Mouse (Mus musculus): Measurements from ENCODE around the gene Fbxl8.
"Not testable (repeated sequence)": the region's sequence is repeated elsewhere in the genome, so short reads cannot be mapped to it uniquely, and the experiment has no call there.

Gene Fbxl8

DNA sequence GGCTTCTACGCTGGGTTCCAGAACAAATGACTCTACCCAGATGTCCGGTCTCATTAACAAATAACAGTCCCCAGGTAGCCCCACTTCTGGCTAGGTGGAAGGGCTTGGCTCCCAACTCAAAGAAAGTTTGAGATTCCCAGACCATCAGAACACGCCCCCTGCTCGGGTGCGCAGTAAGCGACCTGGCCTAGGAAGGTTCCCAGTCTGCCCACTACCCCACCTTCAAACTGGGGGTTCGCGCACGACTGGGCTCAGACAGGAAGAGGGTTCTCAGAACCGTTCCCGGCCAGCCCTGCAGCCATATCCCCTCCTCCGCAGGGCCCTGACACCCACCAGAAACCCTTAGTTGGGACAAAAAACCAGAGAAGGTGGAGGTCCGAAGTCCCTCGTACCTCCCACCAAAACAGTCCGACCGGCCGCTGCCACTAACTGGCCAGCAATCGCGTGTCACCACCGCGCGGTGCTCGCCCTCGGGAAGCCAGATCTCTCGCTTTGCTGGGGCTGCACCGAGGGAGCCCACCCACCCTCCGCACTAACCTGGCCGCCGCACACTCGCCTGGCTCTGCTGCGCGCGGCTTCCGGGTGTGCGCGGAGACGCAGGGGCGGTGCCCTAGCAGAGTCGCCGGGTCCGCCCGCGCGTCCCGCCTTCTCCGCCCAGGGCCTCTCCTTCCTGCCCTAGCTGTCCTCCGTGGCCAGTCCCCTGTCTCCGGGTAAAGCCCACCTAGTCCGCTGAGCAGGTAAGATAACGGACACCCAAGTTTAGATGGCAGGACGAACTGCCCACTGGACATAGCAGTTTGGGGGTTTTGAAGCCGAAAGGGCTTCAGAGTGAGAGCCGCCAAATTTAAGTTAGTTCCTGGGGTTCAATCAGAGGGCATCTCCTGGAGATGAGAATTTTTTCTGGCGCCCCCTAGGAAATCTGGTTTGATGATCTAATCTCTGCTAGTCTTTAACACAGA is at the start of gene Fbxl8, which contains the start of gene Tradd:
Gene Fbxl8 (plus strand): TSS at position 625 of the 959 bp plus-strand sequence.
Gene Tradd (minus strand): TSS at position 586 of the 959 bp plus-strand sequence.
- no peak for DNase-seq (ENCODE audit: low spot score in 2 of 2)

DNA sequence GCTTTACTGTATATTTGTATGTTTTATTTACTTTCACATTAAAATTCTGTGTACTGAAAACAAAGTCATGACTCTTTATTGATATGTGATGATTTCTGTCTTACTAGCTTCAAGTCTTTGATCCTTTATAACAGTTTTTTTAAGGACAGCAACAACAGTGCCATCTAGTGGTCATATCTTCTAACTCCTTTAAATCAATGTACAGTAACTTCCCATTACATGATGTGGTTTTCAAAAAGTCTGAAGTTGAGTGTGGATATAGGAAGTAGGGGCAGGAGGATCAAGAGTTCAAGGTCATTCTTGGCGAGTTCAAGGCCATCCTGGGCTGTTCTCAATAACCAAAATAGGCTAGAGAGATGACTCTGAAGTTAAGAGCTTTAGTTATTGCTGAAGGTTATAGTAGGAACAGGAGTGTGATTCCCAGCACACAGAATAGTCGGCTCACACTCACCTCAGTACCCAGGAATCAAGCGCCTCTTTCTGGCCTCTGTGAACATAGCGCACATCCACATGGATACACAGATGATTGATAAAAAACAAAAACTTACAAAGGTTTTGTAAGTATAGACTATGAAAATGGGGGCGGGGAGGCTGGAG is 46.4 kb upstream of the Fbxl8 start:
- DNase-seq (ENCODE audit: low spot score in 2 of 2): no peak

DNA sequence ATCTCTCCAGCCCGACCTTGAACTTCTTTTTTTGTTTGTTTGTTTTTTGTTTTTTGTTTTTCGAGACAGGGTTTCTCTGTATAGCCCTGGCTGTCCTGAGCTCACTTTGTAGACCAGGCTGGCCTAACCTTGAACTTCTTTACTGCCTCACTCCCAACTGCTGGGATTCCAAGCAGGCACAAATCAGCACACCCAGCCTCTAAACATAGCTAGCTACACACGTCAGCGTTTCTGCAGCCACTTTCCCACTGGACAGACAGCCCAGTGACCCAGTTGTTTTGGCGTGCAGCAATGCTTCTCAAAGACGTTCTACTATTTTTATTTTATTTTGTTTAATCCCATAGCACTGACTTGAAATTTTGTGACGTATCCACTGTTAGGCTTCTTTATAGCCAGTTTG is 40.6 kb upstream of the Fbxl8 start:
- no peak for DNase-seq (ENCODE audit: low spot score in 2 of 2)

DNA sequence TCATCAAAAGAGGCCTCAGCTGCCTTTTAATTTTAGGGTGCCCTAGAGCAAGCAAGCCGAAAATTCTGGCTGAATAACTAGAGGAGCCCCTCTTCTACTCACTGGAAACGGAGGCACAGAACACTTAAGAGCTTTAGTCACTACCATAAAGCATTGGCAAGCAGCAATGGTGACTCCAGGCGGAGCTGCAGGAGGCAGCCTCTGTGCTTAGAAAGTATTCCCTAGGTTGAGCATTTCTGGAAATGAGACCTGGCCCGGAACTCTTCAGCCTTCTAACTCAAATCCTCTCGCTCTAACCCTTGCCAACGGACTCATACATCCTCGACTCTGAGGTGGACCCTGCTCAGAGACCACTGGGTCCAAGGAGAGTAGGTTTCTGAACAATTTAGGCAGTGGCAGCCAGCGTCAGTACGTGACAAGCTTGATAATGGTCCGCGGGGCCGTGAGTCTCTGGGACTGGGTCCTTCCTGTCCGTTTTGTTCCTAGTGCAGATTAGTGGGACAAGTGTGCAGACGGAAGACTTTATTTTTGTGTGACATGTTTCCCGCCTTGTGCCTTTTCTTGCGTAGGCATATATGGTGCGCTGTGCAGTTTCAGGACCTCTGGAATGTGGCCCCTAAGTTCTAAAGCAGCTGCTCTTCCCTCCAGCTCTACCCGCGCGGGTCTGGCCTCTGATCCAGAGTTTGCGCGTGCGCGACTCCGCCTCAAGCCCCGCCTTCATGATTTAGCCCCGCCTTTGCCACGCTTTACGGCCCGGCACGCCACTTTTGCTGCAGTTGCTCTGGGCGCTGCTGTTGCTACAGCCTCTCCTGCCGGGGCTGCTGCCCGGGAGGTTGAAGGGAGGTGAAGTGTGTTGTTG is 39.8 kb upstream of the Fbxl8 start, which contains the start of gene D230025D16Rik:
Gene D230025D16Rik (plus strand): TSS at position 733 of the 859 bp plus-strand sequence.
- DNase-seq (ENCODE audit: low spot score in 2 of 2): peak; percentile 87 to 89

DNA sequence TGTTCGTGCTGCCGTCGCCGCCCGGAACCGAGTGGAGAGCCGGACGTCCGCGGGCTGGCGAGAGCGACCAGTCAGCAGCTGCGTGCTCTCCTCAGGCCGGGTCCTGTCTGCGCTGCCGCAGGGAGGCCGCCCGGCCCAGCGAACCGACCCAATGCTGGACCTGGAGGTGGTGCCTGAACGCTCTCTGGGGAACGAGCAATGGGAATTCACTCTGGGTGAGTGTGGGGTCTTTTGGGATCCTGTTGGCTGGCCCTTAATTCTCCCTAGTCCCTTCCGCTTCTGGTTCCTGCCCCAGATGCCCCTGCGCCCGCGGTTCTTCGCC is 39.2 kb upstream of the Fbxl8 start:
- DNase-seq (ENCODE audit: low spot score in 2 of 2): no peak

DNA sequence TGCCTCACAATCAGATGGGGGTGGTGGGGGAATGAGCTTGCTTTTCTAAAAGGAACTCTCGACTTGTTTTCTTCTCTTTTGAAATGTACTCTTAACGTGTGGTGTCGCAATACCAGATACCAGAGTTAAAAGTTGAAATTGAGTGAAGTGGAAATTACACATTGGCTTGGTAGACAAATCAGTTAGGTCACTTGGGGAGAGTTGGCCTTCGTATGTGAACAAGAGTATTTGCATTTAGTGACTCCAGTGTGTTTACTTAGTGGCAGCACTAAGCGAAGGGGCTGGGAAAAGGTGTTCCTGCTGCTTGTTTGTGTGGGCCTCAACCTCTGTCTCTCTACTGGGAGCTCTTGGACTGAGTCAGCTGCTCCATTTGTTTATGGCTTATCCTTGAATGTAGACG is 38.5 kb upstream of the Fbxl8 start:
- no peak for DNase-seq (ENCODE audit: low spot score in 2 of 2)

DNA sequence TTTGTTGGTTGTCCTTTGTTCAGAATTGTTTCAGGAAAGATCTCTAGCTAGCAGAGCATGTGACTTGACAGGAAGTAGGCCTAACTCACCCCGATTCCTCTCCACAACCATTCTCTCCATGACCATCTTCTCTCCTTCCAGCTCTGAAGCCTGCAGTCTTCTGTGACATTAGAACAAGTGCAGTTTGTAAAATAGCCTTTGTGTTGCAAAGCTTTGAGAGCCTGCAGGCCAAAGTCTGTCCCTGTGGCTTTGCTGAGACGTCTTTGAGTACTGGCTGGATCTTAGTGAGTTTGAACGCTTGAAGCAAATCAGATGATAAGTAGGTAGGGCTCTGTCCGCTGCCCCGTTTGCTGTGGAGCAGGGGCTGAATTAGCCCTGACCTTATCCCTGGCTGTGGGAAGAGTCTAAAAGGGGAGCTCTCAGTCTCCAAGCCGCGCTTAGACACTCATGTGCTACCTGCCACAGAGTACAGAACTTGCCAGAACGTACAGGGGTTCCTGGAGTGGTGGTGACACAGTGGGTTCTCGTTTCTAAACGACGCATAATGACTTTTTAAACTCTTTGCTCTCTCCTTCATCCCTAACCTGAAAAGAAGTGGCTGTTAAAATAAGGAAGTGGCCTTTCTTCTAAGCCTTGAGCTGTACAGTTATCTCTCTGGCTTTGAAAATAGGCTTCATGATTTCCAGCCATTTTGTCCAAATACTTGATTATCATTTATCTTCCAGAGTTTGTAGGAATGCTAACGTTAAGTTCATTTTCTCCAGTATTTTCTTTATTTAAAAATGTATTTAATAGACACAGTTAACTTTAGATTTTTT is 32.7 kb upstream of the Fbxl8 start:
- no peak for DNase-seq (ENCODE audit: low spot score in 2 of 2)

DNA sequence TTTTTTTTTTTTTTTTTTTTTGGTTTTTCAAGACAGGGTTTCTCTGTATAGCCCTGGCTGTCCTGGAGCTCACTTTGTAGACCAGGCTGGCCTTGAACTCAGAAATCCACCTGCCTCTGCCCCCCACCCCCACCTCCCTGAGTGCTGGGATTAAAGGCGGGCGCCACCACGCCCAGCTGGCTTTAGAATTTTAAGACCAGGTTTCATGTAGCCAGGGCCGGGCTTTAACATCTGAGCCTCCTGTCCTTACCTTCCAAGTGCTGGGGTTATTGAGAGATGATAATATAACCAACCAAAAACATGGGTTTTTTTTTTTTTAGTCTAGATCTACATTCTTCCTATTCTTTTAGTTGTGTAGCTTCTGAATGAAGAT is 32.1 kb upstream of the Fbxl8 start:
- DNase-seq (ENCODE audit: low spot score in 2 of 2): not testable (repeated sequence)

DNA sequence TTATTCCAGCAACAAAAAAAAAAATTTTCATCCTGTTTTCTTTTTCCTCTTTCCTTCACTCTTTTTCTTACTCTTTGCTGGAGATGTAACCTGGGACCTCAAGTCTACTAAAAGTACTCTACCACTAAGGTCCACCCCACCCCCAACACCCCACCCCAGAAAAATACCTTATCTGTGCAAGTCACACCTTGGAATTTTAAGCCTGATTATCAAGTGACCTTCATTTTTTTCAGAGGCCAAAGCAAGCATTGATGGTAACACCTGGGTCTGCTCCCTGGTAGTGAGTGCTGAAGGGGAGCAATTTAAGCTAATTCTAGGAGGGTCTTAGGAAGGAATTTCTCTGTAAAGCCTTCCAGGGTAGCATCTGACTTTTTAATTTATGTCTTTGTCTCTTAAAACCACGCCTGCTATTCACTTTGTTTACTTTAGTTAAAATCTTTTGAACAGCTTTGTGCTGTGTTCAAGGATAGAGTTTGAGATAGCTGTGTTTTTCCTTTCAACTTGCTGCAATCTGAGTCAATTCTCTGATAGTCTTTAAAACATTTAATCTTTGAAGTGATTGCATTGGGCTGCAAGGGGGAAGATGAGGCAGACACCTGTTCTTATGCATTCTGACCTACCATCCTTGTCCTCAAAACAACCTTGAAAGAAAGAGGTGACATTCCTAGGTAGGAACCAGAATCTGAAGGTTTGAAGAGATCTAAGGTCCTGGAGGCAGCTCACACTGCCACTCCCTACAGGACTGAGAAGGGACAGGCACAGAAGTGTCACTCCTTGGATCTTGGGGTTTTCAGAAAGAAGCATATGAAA is 31.1 kb upstream of the Fbxl8 start:
- no peak for DNase-seq (ENCODE audit: low spot score in 2 of 2)

DNA sequence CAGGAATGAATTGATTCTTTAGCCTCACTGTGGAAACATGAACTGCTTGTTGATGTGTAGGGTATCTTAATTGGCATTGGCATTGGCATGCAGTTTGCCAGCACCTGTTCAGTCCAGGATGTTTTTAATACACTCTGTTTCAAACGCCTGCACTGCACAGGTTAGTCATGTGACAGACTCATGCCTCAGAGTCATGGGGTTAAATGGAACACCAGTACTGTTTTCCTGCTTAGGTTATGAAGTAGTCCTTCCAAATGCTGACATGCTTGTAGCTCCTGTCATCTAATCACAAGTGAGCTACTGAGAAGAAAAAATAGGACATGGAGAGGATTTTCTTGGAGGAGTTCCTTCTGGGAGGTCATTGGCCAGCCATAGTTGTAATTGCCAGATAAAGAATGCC is 29.2 kb upstream of the Fbxl8 start:
- DNase-seq (ENCODE audit: low spot score in 2 of 2): no peak

DNA sequence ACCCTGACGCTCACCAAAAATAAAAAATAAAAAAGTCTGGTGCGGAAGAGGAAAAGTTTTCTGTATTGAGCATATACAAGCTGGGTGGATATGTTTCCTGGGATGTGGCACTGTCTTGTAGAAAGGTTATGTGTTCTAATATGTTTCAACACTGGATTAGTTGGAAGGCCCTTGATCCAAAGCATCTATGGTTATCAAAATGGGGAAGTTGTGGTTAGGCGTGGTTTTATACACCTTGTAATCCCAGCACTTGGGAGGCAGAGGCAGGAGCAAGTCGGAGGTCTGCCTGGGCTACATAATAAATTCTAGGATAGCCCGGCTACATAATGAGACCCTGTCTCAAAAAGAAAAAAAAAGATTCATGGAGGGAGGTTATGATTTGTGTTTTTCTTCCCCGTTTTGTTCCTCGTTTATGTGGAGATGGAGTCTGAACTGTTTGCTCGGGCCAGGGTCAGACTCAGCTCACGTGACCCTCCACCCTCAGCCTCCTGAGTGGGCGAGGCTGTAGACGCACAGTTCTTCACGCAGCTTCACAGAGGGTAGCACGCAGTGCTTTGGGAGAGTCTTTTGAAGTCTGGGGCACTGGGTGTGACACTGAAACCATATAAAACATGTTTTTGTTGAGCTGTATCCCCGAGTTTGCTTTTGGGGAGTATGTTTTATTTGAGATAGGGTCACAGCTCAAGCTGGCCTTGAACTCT is 26.9 kb upstream of the Fbxl8 start:
- no peak for DNase-seq (ENCODE audit: low spot score in 2 of 2)

DNA sequence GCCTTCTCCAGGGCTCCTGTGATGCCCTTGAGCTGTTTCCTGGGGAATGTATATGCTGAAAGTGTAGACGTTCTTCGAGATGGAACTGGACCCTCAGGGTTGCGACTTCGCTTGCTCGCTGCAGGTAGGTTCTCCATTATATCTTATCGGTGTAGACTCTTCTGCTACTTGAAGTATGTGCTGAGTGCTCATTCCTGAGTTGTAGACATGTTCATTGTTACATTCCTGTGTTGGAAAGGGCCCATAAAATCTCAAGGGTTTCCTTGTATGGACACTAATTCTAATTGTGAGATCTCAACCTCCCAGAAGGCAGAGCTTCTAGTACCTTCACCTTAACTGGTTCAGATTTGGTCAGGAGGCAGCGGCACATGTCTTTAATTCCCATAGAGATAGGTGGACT is 23.4 kb upstream of the Fbxl8 start:
- no peak for DNase-seq (ENCODE audit: low spot score in 2 of 2)

DNA sequence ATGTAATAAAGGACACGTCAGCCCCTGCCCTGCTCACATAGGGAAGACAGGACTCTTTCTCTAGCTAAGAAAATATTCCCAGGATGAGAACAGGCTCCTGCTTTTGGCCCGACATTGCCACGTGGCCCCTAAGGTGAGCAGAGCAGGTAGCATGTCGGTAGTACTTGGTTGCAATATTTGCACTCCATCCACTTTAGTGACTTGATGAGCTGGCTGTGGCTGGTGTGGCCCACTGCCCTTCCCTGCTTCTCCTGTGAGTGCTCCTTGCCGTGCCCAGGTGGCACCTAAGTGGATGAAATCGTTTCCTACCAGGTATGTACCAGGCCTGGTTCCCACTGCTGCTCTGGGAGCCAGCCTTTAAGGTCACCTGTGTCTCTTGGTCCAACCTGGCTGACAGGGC is 12.5 kb upstream of the Fbxl8 start:
- DNase-seq (ENCODE audit: low spot score in 2 of 2): no peak

DNA sequence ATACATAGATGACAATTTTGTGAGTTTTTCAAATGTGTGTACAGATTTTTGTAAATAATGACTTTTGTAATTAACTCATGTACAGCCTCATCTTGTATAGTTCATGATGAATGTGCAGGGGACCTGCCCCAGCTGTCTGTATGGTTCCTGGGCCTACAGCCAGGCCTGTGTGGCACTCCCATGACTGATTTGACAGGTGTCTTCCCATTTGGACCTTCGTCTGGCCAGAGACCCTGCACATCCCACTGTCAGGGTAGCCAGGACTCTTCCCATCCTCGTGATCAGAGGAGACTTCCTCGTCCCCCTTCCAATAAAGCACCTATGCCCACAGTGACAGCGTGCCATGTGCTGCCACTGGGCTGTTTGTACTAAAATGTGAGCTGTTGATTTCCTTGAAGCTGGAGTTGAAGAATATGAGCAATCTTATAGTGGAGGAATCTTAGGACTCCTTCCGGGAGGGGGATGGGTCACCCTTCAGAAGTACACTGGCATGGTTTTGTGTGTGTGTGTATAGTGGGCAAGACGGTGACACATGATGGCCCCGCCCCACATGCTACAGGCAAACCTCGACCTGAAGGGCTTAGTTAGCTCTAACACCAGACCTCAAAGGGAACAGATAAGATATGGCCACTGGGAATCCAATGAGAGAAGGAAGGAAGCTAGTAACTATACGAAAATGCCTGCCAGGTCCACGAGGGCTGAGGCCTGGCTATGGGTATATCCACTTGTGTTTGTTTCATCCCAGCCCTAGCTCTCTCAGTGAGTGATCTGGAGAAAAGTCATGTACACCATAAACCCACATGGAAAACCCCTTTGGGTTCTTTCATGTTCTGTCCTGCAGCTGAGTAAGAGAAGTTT is 11.5 kb upstream of the Fbxl8 start:
- no peak for DNase-seq (ENCODE audit: low spot score in 2 of 2)

DNA sequence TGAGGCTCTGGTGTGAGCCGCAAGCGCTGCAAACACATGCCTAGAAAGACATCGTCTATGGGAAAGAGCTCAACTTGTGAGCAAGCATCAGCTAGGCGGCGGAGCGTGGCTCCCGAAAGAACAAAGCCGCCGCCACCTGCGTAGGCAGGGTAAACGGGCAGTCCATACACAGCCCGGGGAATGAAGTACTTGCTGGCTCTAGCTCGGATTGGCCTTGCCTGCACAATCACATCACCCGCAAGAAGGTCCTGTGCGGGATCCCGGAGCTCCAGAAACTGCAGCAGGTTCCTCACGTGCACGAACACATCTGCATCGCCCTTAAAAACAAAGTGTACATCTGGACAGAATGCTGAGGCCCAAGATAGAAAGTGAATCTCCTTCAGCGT is 10.7 kb upstream of the Fbxl8 start:
- DNase-seq (ENCODE audit: low spot score in 2 of 2): no peak

DNA sequence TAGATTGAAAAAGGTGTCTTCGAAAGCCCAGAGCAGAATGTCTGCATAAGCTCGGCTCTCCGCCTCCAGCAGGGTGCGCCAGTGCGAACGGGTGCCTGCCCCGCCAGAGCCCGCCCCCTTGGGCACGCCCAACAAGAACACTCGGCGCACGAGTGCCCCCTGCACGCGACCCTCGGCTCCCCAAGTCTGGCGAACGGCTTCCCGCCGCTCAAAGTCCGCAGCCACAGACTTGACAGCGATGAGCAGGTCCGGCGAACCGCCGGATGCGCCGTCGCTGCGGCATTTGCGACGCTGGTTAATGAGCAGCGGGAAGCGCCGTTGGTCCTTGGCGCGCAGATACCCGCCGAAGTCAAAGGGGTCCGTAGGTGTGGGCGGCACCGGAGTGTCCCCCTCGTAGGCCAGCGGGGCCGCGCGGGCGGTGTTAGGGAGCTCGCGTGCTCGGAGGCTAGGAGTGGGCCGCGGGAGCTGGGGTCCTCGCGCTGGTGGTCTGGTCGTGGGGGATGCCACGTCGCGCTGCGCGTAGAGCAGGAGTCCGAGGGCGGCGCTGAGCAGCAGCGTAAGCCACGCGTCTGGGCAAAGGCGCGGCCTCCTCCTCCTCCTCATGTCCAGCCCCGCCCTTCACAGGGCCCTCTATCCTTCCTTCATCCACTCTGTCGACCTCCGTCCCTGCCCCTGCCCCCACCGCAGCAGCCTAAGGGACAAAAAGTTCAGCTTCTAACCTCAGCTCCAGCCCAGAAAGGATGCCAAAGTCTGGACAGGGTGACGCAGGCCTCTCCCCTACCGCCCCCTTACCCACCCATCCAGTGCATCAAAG is 10.1 kb upstream of the Fbxl8 start:
- peak; percentile 79 to 83 for DNase-seq (ENCODE audit: low spot score in 2 of 2)

DNA sequence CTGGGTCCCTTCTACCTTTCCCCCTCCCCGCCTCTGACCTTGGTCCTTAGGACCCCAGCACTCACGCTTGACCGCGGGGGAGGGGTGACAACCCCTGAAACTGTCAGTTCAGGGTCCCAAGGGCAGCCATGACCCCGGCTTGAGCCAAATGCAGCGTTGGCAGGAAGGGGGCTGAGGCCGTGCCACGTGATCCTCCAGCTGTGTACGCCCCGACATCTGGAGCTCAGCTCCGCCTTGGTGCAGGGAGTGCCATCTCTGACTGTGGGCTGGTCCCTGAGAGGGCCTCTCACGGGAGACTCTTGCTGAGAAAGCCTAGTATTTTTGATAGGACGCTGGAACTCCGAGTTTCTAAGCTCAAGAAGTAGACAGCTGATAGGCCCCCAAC is 9.5 kb upstream of the Fbxl8 start, which contains the start of gene B3gnt9:
Gene B3gnt9 (minus strand): TSS at position 188 of the 385 bp plus-strand sequence.
- peak in 1 of 2 experiments; percentile 30 for DNase-seq (ENCODE audit: low spot score in 2 of 2)
